Mouse (Mus musculus) limb, embryonic 11.5 days (tissue): ENCODE measurements at regions not wholly inside any gene's neighbourhood (a gene's known extent, or its start where the extent isn't known, plus 50 kb on each side); places are given as distances from the start of the nearest gene placed in this dataset.

ENCODE experiments used
- ATAC-seq: fragments of 200-750 bp; cut with Nextera tagmentation; 2 replicates; pipeline ENCODE4 v1.8.0; 2017; ENCODE audit warnings: low read depth; ENCODE audit not compliant: insufficient number of reproducible peaks, low FRiP score, low TSS enrichment
- DNase-seq: peaks from one replicate; pipeline ENCODE4 v3.0.0-alpha.2; 2015; ENCODE audit warnings: low spot score
- H3K27ac ChIP-seq: fragments of 300-500 bp; sonication (generic); replicated peaks from 2 replicates; pipeline ENCODE4 v1.5.1; 2014; ENCODE audit warnings: low read depth, mild to moderate bottlenecking, low read length
- H3K27me3 ChIP-seq: fragments of 300-500 bp; sonication (generic); 2 replicates; pipeline ENCODE4 v1.6.1; 2014; ENCODE audit warnings: mild to moderate bottlenecking, low read length, mixed read lengths; ENCODE audit not compliant: control insufficient read depth, insufficient read depth
- H3K36me3 ChIP-seq: fragments of 300-500 bp; sonication (generic); 2 replicates; pipeline ENCODE4 v1.6.1; 2014; ENCODE audit warnings: mild to moderate bottlenecking, low read length, moderate library complexity, mixed read lengths; ENCODE audit not compliant: control insufficient read depth, insufficient read depth
- H3K4me1 ChIP-seq: fragments of 300-500 bp; sonication (generic); 2 replicates; pipeline ENCODE4 v1.6.1; 2014; ENCODE audit warnings: low read length, mixed read lengths; ENCODE audit not compliant: control insufficient read depth, insufficient read depth
- H3K4me2 ChIP-seq: fragments of 300-500 bp; sonication (generic); 2 replicates; pipeline ENCODE4 v1.6.1; 2014; ENCODE audit warnings: low read depth, mild to moderate bottlenecking, moderate library complexity; ENCODE audit not compliant: severe bottlenecking
- H3K4me3 ChIP-seq: fragments of 300-500 bp; sonication (generic); 2 replicates; pipeline ENCODE4 v1.5.1; 2014; ENCODE audit warnings: low read depth, low read length
- H3K9ac ChIP-seq: fragments of 300-500 bp; sonication (generic); 2 replicates; pipeline ENCODE4 v1.6.1; 2014; ENCODE audit warnings: mild to moderate bottlenecking, low read length
- H3K9me3 ChIP-seq: fragments of 300-500 bp; sonication (generic); 2 replicates; pipeline ENCODE4 v1.6.1; 2016; ENCODE audit warnings: low read length; ENCODE audit not compliant: control insufficient read depth
- WGBS: fragments of 180-500 bp; shearing (Covaris S2); extraction: QIAGEN DNeasy Blood & Tissue Kit; methylation state at CpG from one replicate; pipeline ENCODE4 v1.1.7; 2014; 5-methylcytosine and 5-hydroxymethylcytosine counted together

DNA sequence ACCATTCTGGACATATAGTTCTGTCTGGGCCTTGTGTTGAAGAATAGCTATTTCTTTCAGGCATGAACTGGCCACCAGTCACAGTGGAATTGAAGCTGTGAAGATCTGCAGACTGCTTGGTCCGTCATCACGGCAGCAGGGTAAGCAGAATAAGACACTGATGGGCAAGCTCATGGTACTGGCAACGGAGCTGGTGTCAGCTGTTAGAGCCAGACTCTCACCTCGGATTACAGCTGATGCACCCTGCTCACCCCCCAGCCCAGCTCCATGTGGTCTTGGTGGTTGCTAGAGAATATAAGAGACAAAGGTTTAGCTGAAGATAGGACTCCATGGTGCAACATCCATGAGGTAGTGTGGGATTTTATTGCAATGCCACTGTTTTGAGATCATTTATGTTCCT, 336.9 kb downstream of the Etnk1 start:
- DNase-seq, result no peak
- peaks cover 12% of the 10 kb centered on the region for H3K4me1 ChIP-seq
- WGBS, result 91% methylated on average over 4 of the region's 4 CpGs

DNA sequence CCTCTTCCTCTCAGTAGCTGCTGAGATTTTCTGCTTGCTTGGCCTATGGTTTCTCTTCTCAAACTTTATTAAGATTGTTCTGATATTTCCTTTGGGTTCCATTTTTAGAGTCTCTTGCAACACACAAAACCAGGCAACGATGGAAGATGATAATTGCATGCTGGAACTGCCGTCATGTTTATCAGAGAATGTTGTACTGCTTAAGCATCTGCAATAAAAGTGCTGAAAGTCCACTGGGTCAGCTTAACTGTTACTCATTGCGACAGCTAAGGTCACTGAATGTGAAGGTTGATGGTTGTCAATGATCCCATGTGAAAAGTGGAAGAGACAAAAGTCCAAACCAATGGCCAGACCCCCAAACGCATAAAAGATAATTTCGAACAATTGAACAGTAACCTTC, 346.4 kb downstream of the Etnk1 start:
- H3K4me3 ChIP-seq, result no peak overlapping the region
- no peaks in the 10 kb centered on the region for H3K36me3 ChIP-seq
- H3K4me1 ChIP-seq, result no peaks in the 10 kb centered on the region
- H3K9me3 ChIP-seq, result no peaks in the 10 kb centered on the region
- no peaks in the 10 kb centered on the region for H3K27me3 ChIP-seq
- no peak overlapping the region for H3K9ac ChIP-seq
- 90% methylated on average over 5 of the region's 5 CpGs for WGBS
- H3K27ac ChIP-seq, result no peak overlapping the region
- H3K4me2 ChIP-seq, result no peak overlapping the region
- DNase-seq (no peak), ATAC-seq (no peak)

More for the DNA sequence above, 336.9 kb downstream of the Etnk1 start:
- no peak for ATAC-seq
- Histone ChIP-seq H3K4me3 (no peak overlapping the region), H3K9me3 (no peaks in the 10 kb centered on the region), H3K9ac (no peak overlapping the region), H3K36me3 (no peaks in the 10 kb centered on the region), H3K27me3 (no peaks in the 10 kb centered on the region), H3K27ac (no peak overlapping the region), H3K4me2 (no peak overlapping the region)

GRCm38 (mm10) chr6:143515137-143515536, 348.1 kb downstream of the Etnk1 start:
- Histone ChIP-seq H3K9me3 (no peaks in the 10 kb centered on the region), H3K27ac (no peak overlapping the region), H3K36me3 (no peaks in the 10 kb centered on the region), H3K4me1 (no peaks in the 10 kb centered on the region), H3K27me3 (no peaks in the 10 kb centered on the region), H3K9ac (no peak overlapping the region), H3K4me3 (no peak overlapping the region), H3K4me2 (no peak overlapping the region)
- 92% methylated on average over 12 of the region's 12 CpGs for WGBS
- no peak for ATAC-seq
- DNase-seq, result no peak

GRCm38 (mm10) chr6:143516746-143517145, 349.7 kb downstream of the Etnk1 start:
- WGBS, result 91% methylated on average over 1 of the region's 1 CpGs
- no peak overlapping the region for H3K9ac ChIP-seq
- ATAC-seq (no peak), DNase-seq (no peak)
- no peaks in the 10 kb centered on the region for H3K9me3 ChIP-seq
- H3K36me3 ChIP-seq, result no peaks in the 10 kb centered on the region
- no peak overlapping the region for H3K4me2 ChIP-seq
- H3K4me1 ChIP-seq, result no peaks in the 10 kb centered on the region
- H3K27ac ChIP-seq, result no peak overlapping the region
- H3K4me3 ChIP-seq, result no peak overlapping the region
- no peaks in the 10 kb centered on the region for H3K27me3 ChIP-seq

- 87% methylated on average over 8 of the region's 8 CpGs for WGBS
- no peak for DNase-seq
- Histone ChIP-seq H3K27me3 (no peaks in the 10 kb centered on the region), H3K36me3 (no peaks in the 10 kb centered on the region), H3K4me3 (no peak overlapping the region), H3K9me3 (no peaks in the 10 kb centered on the region), H3K27ac (no peak overlapping the region), H3K9ac (no peak overlapping the region), H3K4me2 (no peak overlapping the region), H3K4me1 (no peaks in the 10 kb centered on the region)
- ATAC-seq, result no peak
Observed at GRCm38 (mm10) chr6:143518476-143518875, 351.5 kb downstream of the Etnk1 start.

DNA sequence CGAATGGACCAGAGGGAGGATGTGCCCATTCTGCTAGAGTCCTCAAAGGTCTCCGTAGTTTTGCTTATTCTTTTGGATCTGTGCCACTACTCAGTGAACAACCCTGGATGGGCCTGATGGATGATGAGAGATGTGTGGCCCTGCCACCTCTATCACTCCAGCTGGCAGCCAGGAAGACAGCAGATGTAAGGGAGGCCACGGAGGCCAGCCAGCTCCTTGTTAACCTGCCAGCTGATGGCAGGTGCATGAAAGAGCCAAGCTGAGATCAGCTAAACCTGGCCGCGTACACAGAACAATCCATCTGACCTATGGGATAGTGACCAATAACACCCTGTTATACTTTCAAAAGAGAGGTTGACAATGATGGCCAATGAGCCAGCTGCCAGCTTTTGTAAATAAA, 352.6 kb downstream of the Etnk1 start:
- Histone ChIP-seq H3K9ac (no peak overlapping the region), H3K27ac (no peak overlapping the region), H3K4me2 (no peak overlapping the region), H3K9me3 (no peaks in the 10 kb centered on the region), H3K4me3 (no peak overlapping the region), H3K27me3 (no peaks in the 10 kb centered on the region), H3K4me1 (no peaks in the 10 kb centered on the region), H3K36me3 (no peaks in the 10 kb centered on the region)
- DNase-seq (no peak), ATAC-seq (no peak)
- 91% methylated on average over 5 of the region's 5 CpGs for WGBS

DNA sequence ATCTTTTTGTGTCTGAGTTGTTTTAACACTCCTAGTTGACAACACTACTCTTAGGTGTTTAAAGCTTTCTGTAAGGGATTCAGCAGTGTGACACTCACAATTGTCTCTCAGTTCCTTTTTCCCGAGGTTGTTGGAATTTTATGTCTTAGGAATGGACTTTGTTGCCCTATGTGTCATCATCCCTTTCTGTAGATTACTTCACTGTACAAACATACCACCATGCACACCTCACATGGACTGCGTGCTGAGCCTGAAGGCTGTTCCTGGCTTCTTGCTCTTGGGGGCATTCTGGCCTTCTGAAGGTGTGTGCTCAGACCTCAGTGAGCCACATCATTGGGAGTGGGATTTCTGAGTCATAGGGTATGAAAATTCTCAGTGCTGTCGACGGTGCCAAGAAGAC, 358.1 kb downstream of the Etnk1 start:
- DNase-seq, result no peak
- no peaks in the 10 kb centered on the region for H3K9me3 ChIP-seq
- ATAC-seq, result no peak
- H3K4me2 ChIP-seq, result no peak overlapping the region
- 89% methylated on average over 4 of the region's 4 CpGs for WGBS
- no peaks in the 10 kb centered on the region for H3K27me3 ChIP-seq
- no peak overlapping the region for H3K27ac ChIP-seq
- H3K4me1 ChIP-seq, result no peaks in the 10 kb centered on the region
- no peak overlapping the region for H3K4me3 ChIP-seq
- H3K9ac ChIP-seq, result no peak overlapping the region
- no peaks in the 10 kb centered on the region for H3K36me3 ChIP-seq

- Histone ChIP-seq H3K4me1 (peaks cover 5% of the 10 kb centered on the region; the same call in 1 of the 2 replicates), H3K27me3 (no peaks in the 10 kb centered on the region), H3K9me3 (no peaks in the 10 kb centered on the region), H3K4me3 (no peak overlapping the region), H3K36me3 (no peaks in the 10 kb centered on the region), H3K4me2 (no peak overlapping the region), H3K27ac (no peak overlapping the region), H3K9ac (no peak overlapping the region)
- ATAC-seq (no peak), DNase-seq (no peak)
- WGBS, result 97% methylated on average over 7 of the region's 7 CpGs
Observed at GRCm38 (mm10) chr6:143528898-143529297, 361.9 kb downstream of the Etnk1 start.
